Comparison of ENCODE assay signal across 24 mouse cellular contexts in the genomic region with DNA sequence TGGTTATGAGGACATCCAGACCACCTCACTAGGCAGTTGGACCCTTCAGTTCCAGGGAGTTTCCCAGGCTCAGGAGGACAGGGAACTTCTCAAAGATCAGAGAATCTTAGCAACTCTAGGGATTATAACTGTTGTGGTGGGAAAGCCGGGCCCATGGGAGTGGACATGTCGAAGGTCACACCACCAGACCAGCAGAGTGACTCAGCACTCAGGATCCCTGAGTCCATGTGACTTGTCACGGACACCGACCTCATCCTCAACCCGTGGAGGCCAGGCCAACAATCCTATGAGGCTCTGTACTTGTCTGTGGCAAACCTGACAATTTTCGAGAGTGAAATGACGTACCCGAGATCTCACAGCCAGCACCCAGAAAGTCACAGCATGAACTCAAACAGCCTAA. TPM values are rescaled to one million over a fixed set of nuclear protein-coding genes. Genes with fewer than 3 reads are reported as not detected.
A peak's percentile ranks its signal among the peaks of the same experiment; 100 is the strongest.
DNase-seq lines count a peak whose midpoint lies in the region; ATAC-seq and TF ChIP-seq lines count a peak whose summit lies in the region.
"Had no signal": no experiment of that assay in that cellular context is flagged by ENCODE, and none has a peak within 500 bp of the region (broad histone marks: within the 10 kb centered on the region; RNA-seq: fewer than 3 reads in every experiment).

No protein-coding gene starts in this region.

- no peak overlapping the region for H3K27ac ChIP-seq in heart, embryonic 11.5 days (ENCODE audit: low read depth, low read length)
- H3K27ac ChIP-seq: forebrain, embryonic 13.5 days; hindbrain, embryonic 15.5 days; limb, embryonic 12.5 days; liver, embryonic 15.5 days; macrophage had no signal

- DNase-seq in heart, adult 11 months = peak; percentile 97
- peak; percentile 45 for DNase-seq in lung, postnatal 10 days
- DNase-seq in lung, adult 2 months = no peak
- peak; percentile 87 for DNase-seq in adrenal gland, adult 2 months
- DNase-seq in lung, postnatal 36 days = peak; percentile 65
- no peak for DNase-seq in spleen, postnatal 10 days (ENCODE audit: low spot score in 2 of 2)
- no peak for DNase-seq in left cerebral cortex, postnatal 4 days
- DNase-seq: cerebellum, adult 8-10 months; heart, postnatal 10 days; kidney, postnatal 25 days; layer of hippocampus, adult 9-11 months; midbrain, embryonic 14.5 days had no signal

- 86% methylated on average over 8 of the region's 8 CpGs for WGBS in heart, embryonic 11.5 days (ENCODE audit: insufficient replicate concordance)
- WGBS in lung, adult 2 months = 66% methylated on average over 8 of the region's 8 CpGs

- no peak for ATAC-seq in heart, embryonic 11.5 days (replicated peaks; ENCODE audit: insufficient number of reproducible peaks, low FRiP score, low TSS enrichment)
- ATAC-seq: forebrain, embryonic 13.5 days; intestine, postnatal 0 days had no signal

- no peak overlapping the region for H3K9ac ChIP-seq in heart, embryonic 11.5 days (ENCODE audit: low read depth, low read length)
- H3K9ac ChIP-seq: forebrain, embryonic 13.5 days; hindbrain, embryonic 15.5 days; limb, embryonic 12.5 days; liver, embryonic 15.5 days had no signal

- no peaks in the 10 kb centered on the region for H3K27me3 ChIP-seq in heart, embryonic 11.5 days (ENCODE audit: control insufficient read depth, insufficient read depth, low read length)
- H3K27me3 ChIP-seq: CH12.LX; forebrain, embryonic 13.5 days; hindbrain, embryonic 15.5 days; limb, embryonic 12.5 days; liver, embryonic 15.5 days had no signal

- peaks cover 40% of the 10 kb centered on the region for H3K36me3 ChIP-seq in heart, embryonic 11.5 days (ENCODE audit: control insufficient read depth, insufficient read depth, low read length)

- no peak overlapping the region for H3K4me3 ChIP-seq in heart, embryonic 11.5 days (ENCODE audit: low read depth, low read length)
- H3K4me3 ChIP-seq in lung, adult 2 months (replicated peaks; ENCODE audit: extremely low read depth, low read depth, low read length) = no peak overlapping the region
- H3K4me3 ChIP-seq: forebrain, embryonic 13.5 days; hindbrain, embryonic 15.5 days; limb, embryonic 12.5 days; liver, embryonic 15.5 days had no signal

- TF ChIP-seq POLR2A in lung, adult 2 months (IDR thresholded peaks at IDR 0.05; ENCODE audit: borderline replicate concordance, extremely low read depth, low read depth, low read length) = no peak

- intact Hi-C loops in left cerebral cortex, postnatal 4 days (cut with DNase I) = loop anchor here (10.0 kb wide), 1 partner anchor 58 kb away; no protein-coding TSS in a partner anchor

- no peaks in the 10 kb centered on the region for H3K9me3 ChIP-seq in heart, embryonic 11.5 days (replicated peaks; ENCODE audit: control insufficient read depth, low read length)
- H3K9me3 ChIP-seq: forebrain, embryonic 13.5 days; hindbrain, embryonic 15.5 days; limb, embryonic 12.5 days; liver, embryonic 15.5 days had no signal

- no peak overlapping the region for H3K4me2 ChIP-seq in heart, embryonic 11.5 days
- H3K4me2 ChIP-seq: forebrain, embryonic 13.5 days; hindbrain, embryonic 15.5 days; limb, embryonic 12.5 days; liver, embryonic 15.5 days had no signal

- no peaks in the 10 kb centered on the region for H3K4me1 ChIP-seq in heart, embryonic 11.5 days (ENCODE audit: control insufficient read depth, insufficient read depth, low read length)
- peaks cover 3% of the 10 kb centered on the region; the same call in 1 of the 2 replicates for H3K4me1 ChIP-seq in lung, adult 2 months (ENCODE audit: control insufficient read depth, insufficient read depth, low read length)
- H3K4me1 ChIP-seq: forebrain, embryonic 13.5 days; limb, embryonic 12.5 days; liver, embryonic 15.5 days had no signal

- TF ChIP-seq CTCF in lung, adult 2 months (IDR thresholded peaks at IDR 0.05; ENCODE audit: insufficient read depth, low read length) = no peak

RNA-seq across cellular contexts. Expression of a gene that starts 29.4 kb away (rescaled TPM):
- polyA plus RNA-seq in heart, embryonic 11.5 days (2014; fragmentation: Nextera tagmentation; extraction: Ambion mirVana) = 38.4 and 48.4 TPM in 2 replicates
- 1.2 and 1.8 TPM in 2 replicates for polyA plus RNA-seq in lung, adult 2 months (2012; rRNA removed)
- total RNA-seq in adrenal gland, adult 2 months (2021) = 1 to 10 TPM; 4.1 to 6.3 TPM
- polyA plus RNA-seq in adrenal gland, adult 2 months (2012; rRNA removed) = 0.76 and 0.77 TPM in 2 replicates
- total RNA-seq in left cerebral cortex, postnatal 4 days (2021) = 1 to 10 TPM; 7.4 to 8.4 TPM

RNA-seq across cellular contexts. Expression of a gene that starts 42.7 kb away (rescaled TPM):
- polyA plus RNA-seq in heart, embryonic 11.5 days (2014; fragmentation: Nextera tagmentation; extraction: Ambion mirVana) = 3.4 and 3.6 TPM in 2 replicates
- polyA plus RNA-seq in lung, adult 2 months (2012; rRNA removed) = 34.1 and 37.1 TPM in 2 replicates
- total RNA-seq in adrenal gland, adult 2 months (2021) = 10 to 100 TPM; 30.9 to 36.6 TPM
- polyA plus RNA-seq in adrenal gland, adult 2 months (2012; rRNA removed) = 31.1 and 33.1 TPM in 2 replicates
- 100 to 1,000 TPM; 104 to 108 TPM for total RNA-seq in left cerebral cortex, postnatal 4 days (2021)

RNA-seq across cellular contexts. Expression of a gene that starts 44.5 kb away (rescaled TPM):
- 34.4 and 38.1 TPM in 2 replicates for polyA plus RNA-seq in heart, embryonic 11.5 days (2014; fragmentation: Nextera tagmentation; extraction: Ambion mirVana)
- polyA plus RNA-seq in lung, adult 2 months (2012; rRNA removed) = 32.9 and 41.7 TPM in 2 replicates
- 10 to 100 TPM; 68.0 to 72.5 TPM for total RNA-seq in adrenal gland, adult 2 months (2021)
- polyA plus RNA-seq in adrenal gland, adult 2 months (2012; rRNA removed) = 37.7 and 41.7 TPM in 2 replicates
- total RNA-seq in left cerebral cortex, postnatal 4 days (2021) = 100 to 1,000 TPM; 267 to 276 TPM

RNA-seq across cellular contexts. Expression of a gene that starts 50.5 kb away (rescaled TPM):
- polyA plus RNA-seq in heart, embryonic 11.5 days (2014; fragmentation: Nextera tagmentation; extraction: Ambion mirVana) = 0.26 TPM in 1 of 2 replicates, not detected in the other
- polyA plus RNA-seq in lung, adult 2 months (2012; rRNA removed) = not detected in 2 replicates
- total RNA-seq in adrenal gland, adult 2 months (2021) = not detected
- 0.19 TPM in 1 of 2 replicates, not detected in the other for polyA plus RNA-seq in adrenal gland, adult 2 months (2012; rRNA removed)
- total RNA-seq in left cerebral cortex, postnatal 4 days (2021) = not detected
- total RNA-seq: CH12.LX; heart, postnatal 10 days; left cerebral cortex, adult 8-10 months; neutrophil, adult 5-6 weeks had no signal
- polyA plus RNA-seq: brain, embryonic 14.5 days; forebrain, embryonic 13.5 days; gonadal fat pad, adult 2 months; hindbrain, embryonic 15.5 days; intestine, postnatal 0 days; limb, embryonic 12.5 days; liver, embryonic 15.5 days; macrophage; midbrain, embryonic 14.5 days had no signal

Comparison
In these comparisons a context has a peak if more than half of its experiments do, and no peak if none do; other contexts are left out.
1. DNase-seq: peak in heart, adult 11 months (single experiment), lung, postnatal 10 days (single experiment), adrenal gland, adult 2 months (single experiment) and lung, postnatal 36 days (single experiment); none in lung, adult 2 months (single experiment), spleen, postnatal 10 days (0 of 2) and left cerebral cortex, postnatal 4 days (single experiment).
2. RNA of a gene that starts 29.4 kb away (polyA plus RNA-seq): 38.4 to 48.4 TPM in heart, embryonic 11.5 days; 1.2 to 1.8 TPM in lung, adult 2 months and 0.76 to 0.77 TPM in adrenal gland, adult 2 months; every median in the first group is over 10 times any median in the second.